Mouse (Mus musculus) kidney, adult 2 months (tissue): Measurements from ENCODE around the gene Lima1. TPM values are rescaled to one million over a fixed set of nuclear protein-coding genes. Genes with fewer than 3 reads are reported as not detected.

Experiments used
- DNase-seq: peaks from one replicate; pipeline ENCODE4 v3.0.0; 2021
- H3K27ac ChIP-seq: fragments of 200-500 bp; 2 replicates; pipeline ENCODE4 v1.5.1; 2012; ENCODE audit warnings: low read depth, low read length, control low read depth, inconsistent platforms; ENCODE audit not compliant: insufficient read depth
- H3K27me3 ChIP-seq: fragments of 200-500 bp; replicated peaks from 2 replicates; pipeline ENCODE4 v1.6.1; 2012; ENCODE audit warnings: mild to moderate bottlenecking, moderate library complexity, low read length, inconsistent platforms; ENCODE audit not compliant: control insufficient read depth, insufficient read depth
- H3K36me3 ChIP-seq: fragments of 200-500 bp; 2 replicates; pipeline ENCODE4 v1.6.1; 2012; ENCODE audit warnings: mild to moderate bottlenecking, moderate library complexity, low read length, inconsistent platforms; ENCODE audit not compliant: control insufficient read depth, insufficient read depth
- H3K4me1 ChIP-seq: fragments of 200-500 bp; 2 replicates; pipeline ENCODE4 v1.6.1; 2011; ENCODE audit warnings: low read length; ENCODE audit not compliant: control insufficient read depth, insufficient read depth
- H3K4me3 ChIP-seq: fragments of 200-500 bp; 2 replicates; pipeline ENCODE4 v1.5.1; 2011; ENCODE audit warnings: mild to moderate bottlenecking, low read depth, low read length, control low read depth; ENCODE audit not compliant: insufficient read depth
- CTCF ChIP-seq: fragments of 200-500 bp; conservative IDR thresholded peaks from 2 replicates; pipeline ENCODE4 v1.5.1; 2011; ENCODE audit warnings: low read depth, mild to moderate bottlenecking, control low read depth, low read length, moderate library complexity, mixed read lengths; ENCODE audit not compliant: insufficient read depth, insufficient read length
- POLR2A ChIP-seq: fragments of 200-500 bp; IDR thresholded peaks from one replicate; pipeline ENCODE4 v1.6.1; 2011; ENCODE audit warnings: low read depth, low read length, control low read depth
- WGBS: fragments of 180-500 bp; shearing (Covaris S2); methylation state at CpG from one replicate; pipeline ENCODE4 v1.1.7; 2018; 5-methylcytosine and 5-hydroxymethylcytosine counted together
- polyA plus RNA-seq: library from polyadenylated mRNA; depleted of rRNA; stranded (reverse); fragments of >200 nt; gene quantifications from 2 replicates; pipeline ENCODE4 v1.2.3, GENCODE M21; 2012

The Lima1 gene
- polyA plus RNA-seq, 1 experiment = 32.7 TPM

- no peak for TF ChIP-seq POLR2A
- no peak for TF ChIP-seq CTCF
- no peak overlapping the region for H3K4me3 ChIP-seq
- no peaks in the 10 kb centered on the region for H3K27me3 ChIP-seq
- peak overlapping the region; percentile 79 for H3K27ac ChIP-seq
- WGBS = 33% methylated on average over 9 of the region's 9 CpGs
- H3K36me3 ChIP-seq = no peaks in the 10 kb centered on the region
- peaks cover 14% of the 10 kb centered on the region for H3K4me1 ChIP-seq
- DNase-seq = peak; percentile 90
Observed at GRCm38 (mm10) chr15:99835191-99835590, 40.1 kb downstream of the Lima1 start.

GRCm38 (mm10) chr15:99834681-99835080 is 40.6 kb downstream of the Lima1 start:
- TF ChIP-seq CTCF = no peak
- TF ChIP-seq POLR2A = no peak
- 39% methylated on average over 3 of the region's 3 CpGs for WGBS
- peaks cover 9% of the 10 kb centered on the region; the same call in 1 of the 2 replicates for H3K4me1 ChIP-seq
- H3K36me3 ChIP-seq = no peaks in the 10 kb centered on the region
- H3K4me3 ChIP-seq = no peak overlapping the region
- H3K27me3 ChIP-seq = no peaks in the 10 kb centered on the region
- H3K27ac ChIP-seq = peak overlapping the region; percentile 79
- DNase-seq = no peak

- DNase-seq = no peak
- H3K36me3 ChIP-seq = no peaks in the 10 kb centered on the region
- WGBS = 77% methylated on average over 5 of the region's 5 CpGs
- H3K27me3 ChIP-seq = no peaks in the 10 kb centered on the region
- H3K4me1 ChIP-seq = peaks cover 6% of the 10 kb centered on the region; the same call in 1 of the 2 replicates
- peak; percentile 39 for TF ChIP-seq CTCF
- no peak for TF ChIP-seq POLR2A
- H3K4me3 ChIP-seq = no peak overlapping the region
- H3K27ac ChIP-seq = peak overlapping the region; percentile 79
Observed at GRCm38 (mm10) chr15:99833648-99834454, 41.4 kb downstream of the Lima1 start.

- 83% methylated on average over 5 of the region's 5 CpGs for WGBS
- TF ChIP-seq POLR2A (no peak), CTCF (no peak)
- no peaks in the 10 kb centered on the region for H3K36me3 ChIP-seq
- no peaks in the 10 kb centered on the region for H3K27me3 ChIP-seq
- H3K4me3 ChIP-seq = no peak overlapping the region
- H3K27ac ChIP-seq = no peak overlapping the region
- H3K4me1 ChIP-seq = peaks cover 3% of the 10 kb centered on the region; the same call in 1 of the 2 replicates
- no peak for DNase-seq
Observed at GRCm38 (mm10) chr15:99831535-99831934, 43.7 kb downstream of the Lima1 start.

GRCm38 (mm10) chr15:99828061-99828460 is 47.2 kb downstream of the Lima1 start:
- Histone ChIP-seq H3K4me3 (no peak overlapping the region), H3K36me3 (no peaks in the 10 kb centered on the region), H3K27me3 (no peaks in the 10 kb centered on the region), H3K27ac (no peak overlapping the region), H3K4me1 (no peaks in the 10 kb centered on the region; the same call in 1 of the 2 replicates)
- DNase-seq = no peak
- WGBS = 54% methylated on average over 2 of the region's 2 CpGs
- TF ChIP-seq CTCF (no peak), POLR2A (no peak)

- no peak overlapping the region for H3K4me3 ChIP-seq
- peaks cover 4% of the 10 kb centered on the region for H3K4me1 ChIP-seq
- H3K36me3 ChIP-seq = no peaks in the 10 kb centered on the region
- DNase-seq = no peak
- no peaks in the 10 kb centered on the region for H3K27me3 ChIP-seq
- no peak overlapping the region for H3K27ac ChIP-seq
- TF ChIP-seq POLR2A (no peak), CTCF (no peak)
- 92% methylated on average over 8 of the region's 8 CpGs for WGBS
Observed at GRCm38 (mm10) chr15:99826210-99826888, 48.9 kb downstream of the Lima1 start.

GRCm38 (mm10) chr15:99825211-99825610 is 50.0 kb downstream of the Lima1 start:
- no peaks in the 10 kb centered on the region for H3K27me3 ChIP-seq
- H3K4me3 ChIP-seq = no peak overlapping the region
- peaks cover 4% of the 10 kb centered on the region for H3K4me1 ChIP-seq
- H3K36me3 ChIP-seq = no peaks in the 10 kb centered on the region
- WGBS = 86% methylated on average over 3 of the region's 3 CpGs
- no peak for TF ChIP-seq CTCF
- TF ChIP-seq POLR2A = no peak
- H3K27ac ChIP-seq = no peak overlapping the region
- no peak for DNase-seq
